Mouse (Mus musculus) thymus, postnatal 0 days (tissue): Measurements from ENCODE around the gene Has3. TPM values are rescaled to one million over a fixed set of nuclear protein-coding genes. Genes with fewer than 3 reads are reported as not detected.

Experiments
- DNase-seq: peaks from one replicate; pipeline ENCODE4 v3.0.0-alpha.2; 2015; ENCODE audit warnings: low spot score
- polyA plus RNA-seq: library from polyadenylated mRNA; unstranded; fragments of >200 nt; fragmentation: Nextera tagmentation; extraction: Ambion mirVana; gene quantifications from 2 replicates; pipeline ENCODE4 v1.2.1, GENCODE M21; 2015

Gene Has3
- polyA plus RNA-seq, 1 experiment from 2014 or later = 0.56 TPM

GRCm38 (mm10) chr8:106929155-106929913 is 59.3 kb downstream of the Has3 start:
- no peak for DNase-seq

- no peak for DNase-seq
These were observed 59.9 kb downstream of the Has3 start for GRCm38 (mm10) chr8:106929921-106930320.

GRCm38 (mm10) chr8:106932376-106933065 is 62.5 kb downstream of the Has3 start:
- DNase-seq = no peak

- DNase-seq = no peak
These were observed 63.6 kb downstream of the Has3 start for GRCm38 (mm10) chr8:106933506-106934143.

Other genes starting within 250 kb of the Has3 start
- 5.5 and 5.7 TPM in 2 replicates for gene Tango6, start 187.2 kb upstream of the Has3 start, polyA plus RNA-seq
- 69.4 and 70.7 TPM in 2 replicates for gene Utp4, start 23.4 kb downstream of the Has3 start, polyA plus RNA-seq
- 5.9 and 10.0 TPM in 2 replicates for gene Sntb2, start 65.5 kb downstream of the Has3 start, polyA plus RNA-seq
- gene Vps4a, start 161.0 kb downstream of the Has3 start, polyA plus RNA-seq = 63.2 and 63.4 TPM in 2 replicates
- 28.3 and 29.4 TPM in 2 replicates for gene Pdf, start 178.4 kb downstream of the Has3 start, polyA plus RNA-seq
- 38.4 and 40.9 TPM in 2 replicates for gene Cog8, start 186.4 kb downstream of the Has3 start, polyA plus RNA-seq
- gene Nip7, start 186.6 kb downstream of the Has3 start, polyA plus RNA-seq = 86.6 and 102 TPM in 2 replicates
- 0.35 and 0.48 TPM in 2 replicates for gene Tmed6, start 195.4 kb downstream of the Has3 start, polyA plus RNA-seq
- 21.6 and 26.1 TPM in 2 replicates for gene Terf2, start 226.3 kb downstream of the Has3 start, polyA plus RNA-seq